Mouse (Mus musculus) ES-E14 (cell line): ENCODE data around the gene Cep57l1. TPM values are rescaled to one million over a fixed set of nuclear protein-coding genes. Genes with fewer than 3 reads are reported as not detected.

Source experiments
- DNase-seq: peaks from one replicate; pipeline ENCODE4 v3.0.0-alpha.2; 2013; ENCODE audit warnings: low read depth, low spot score
- H3K27ac ChIP-seq: 2 replicates; pipeline ENCODE4 v1.5.1; 2012; ENCODE audit warnings: low read depth, mild to moderate bottlenecking, low read length, moderate library complexity, mixed read lengths; ENCODE audit not compliant: poor library complexity, insufficient read depth, severe bottlenecking
- H3K36me3 ChIP-seq: 2 replicates; pipeline ENCODE4 v1.6.1; 2012; ENCODE audit warnings: mild to moderate bottlenecking, low read length, moderate library complexity, mixed read lengths; ENCODE audit not compliant: control insufficient read depth, poor library complexity, insufficient read depth, severe bottlenecking
- H3K4me1 ChIP-seq, 2 experiments: fragments of 150-350 bp in 1 of 2; sonication (generic) in 1 of 2; 2 replicates each; pipeline ENCODE4 v1.6.1; 2012; ENCODE audit warnings: low read length in 2 of 2, mild to moderate bottlenecking in 1 of 2, mixed read lengths in 1 of 2; ENCODE audit not compliant: control insufficient read depth in 2 of 2, insufficient read depth in 2 of 2, poor library complexity in 1 of 2
- H3K4me3 ChIP-seq, 2 experiments: fragments of 150-350 bp in 1 of 2; sonication (generic) in 1 of 2; 2 replicates each; pipeline ENCODE4 v1.5.1; 2012; ENCODE audit warnings: low read length in 2 of 2, low read depth in 1 of 2, mild to moderate bottlenecking in 1 of 2, mixed read lengths in 1 of 2; ENCODE audit not compliant: insufficient read depth in 1 of 2, poor library complexity in 1 of 2, severe bottlenecking in 1 of 2
- H3K9ac ChIP-seq: 2 replicates; pipeline ENCODE4 v1.6.1; 2012; ENCODE audit warnings: low read depth, mild to moderate bottlenecking, low read length, mixed read lengths; ENCODE audit not compliant: poor library complexity, insufficient read depth, severe bottlenecking
- H3K9me3 ChIP-seq: fragments of 150-350 bp; sonication (generic); 2 replicates; pipeline ENCODE4 v1.6.1; 2012; ENCODE audit warnings: low read depth, mild to moderate bottlenecking, low read length; ENCODE audit not compliant: control insufficient read depth, insufficient read depth
- CHD2 ChIP-seq: IDR thresholded peaks from 2 replicates; pipeline ENCODE4 v1.6.1; 2014; ENCODE audit warnings: mild to moderate bottlenecking, low read depth, low read length, inconsistent platforms
- HCFC1 ChIP-seq: IDR thresholded peaks from 2 replicates; pipeline ENCODE4 v1.6.1; 2012; ENCODE audit warnings: low read length, inconsistent platforms, borderline replicate concordance; ENCODE audit not compliant: insufficient read depth
- MAFK ChIP-seq: IDR thresholded peaks from 2 replicates; pipeline ENCODE4 v1.6.1; 2014; ENCODE audit warnings: mild to moderate bottlenecking, low read depth, low read length, inconsistent platforms; ENCODE audit not compliant: insufficient read depth
- ZC3H11A ChIP-seq: IDR thresholded peaks from 2 replicates; pipeline ENCODE4 v1.6.1; 2012; ENCODE audit warnings: low read depth, mild to moderate bottlenecking, inconsistent platforms, low read length, borderline replicate concordance
- ZNF384 ChIP-seq: IDR thresholded peaks from 2 replicates; pipeline ENCODE4 v1.6.1; 2012; ENCODE audit warnings: low read depth, low read length, inconsistent platforms
- in situ Hi-C, 2 experiments: fragments of 600-800 bp; cut with MboI; formaldehyde crosslinking; loops; one replicate each; pipeline ENCODE4 v1.15.1; 2025; ENCODE audit warnings: low sequenced_read_pairs in 2 of 2, inconsistent platforms in 1 of 2; ENCODE audit not compliant: unreplicated experiment in 2 of 2
- total RNA-seq: library from RNA; depleted of rRNA; stranded (reverse); fragments of 300-350 nt; gene quantifications from 2 replicates; pipeline ENCODE4 v1.2.3, GENCODE M21; 2012

Cep57l1 gene
- total RNA-seq, 1 experiment, result 32.0 TPM

- no peak within 1 kb of the TSS for H3K4me3 ChIP-seq
- no peak within 1 kb of the TSS for H3K9ac ChIP-seq
- no peak for TF ChIP-seq MAFK
- no peak for TF ChIP-seq CHD2
- no peak for TF ChIP-seq HCFC1
- TF ChIP-seq ZNF384, result no peak
- no peak for TF ChIP-seq ZC3H11A
- peaks cover 0 to 4% of the 10 kb centered on the region in 2 experiments; a peak in 1 of 4 replicates for H3K4me1 ChIP-seq
- H3K36me3 ChIP-seq, result peaks cover 2% of the 10 kb centered on the region; the same call in 1 of the 2 replicates
- in situ Hi-C loops, result no loop called here
- no peak for DNase-seq
- no peaks in the 10 kb centered on the region for H3K9me3 ChIP-seq
- H3K27ac ChIP-seq, result no peak within 1 kb of the TSS
Observed at GRCm38 (mm10) chr10:41716029-41716897, 93.4 kb downstream of the Cep57l1 start, which contains the start of gene Ccdc162. Ccdc162 (minus strand) TSS chr10:41716634.

DNA sequence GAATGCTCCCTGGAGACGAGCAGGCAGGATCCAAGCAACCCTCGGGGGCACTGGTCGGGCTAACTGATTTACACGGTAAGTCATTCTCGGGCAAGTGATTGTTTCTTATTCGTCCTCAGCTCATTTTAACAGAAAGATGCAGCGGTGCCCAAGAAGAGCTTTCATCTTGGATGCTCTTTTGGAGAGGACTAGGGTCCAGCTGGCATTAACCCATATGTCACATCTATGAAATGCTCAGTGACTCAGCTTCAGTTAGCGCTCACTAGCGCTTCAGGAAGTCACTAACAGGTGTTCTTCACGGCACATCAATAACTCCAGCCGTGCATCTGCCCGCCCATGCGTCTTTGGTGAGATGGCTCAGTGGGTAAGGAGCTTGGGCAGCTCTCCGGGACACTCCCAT lies 94.1 kb downstream of the Cep57l1 start:
- no peak for DNase-seq
- peaks cover 2% of the 10 kb centered on the region; the same call in 1 of the 2 replicates for H3K36me3 ChIP-seq
- H3K4me1 ChIP-seq, result peaks cover 0 to 4% of the 10 kb centered on the region in 2 experiments; a peak in 1 of 4 replicates
- H3K9ac ChIP-seq, result no peak overlapping the region
- TF ChIP-seq HCFC1 (no peak), ZNF384 (no peak), ZC3H11A (no peak), CHD2 (no peak), MAFK (no peak)
- no peak overlapping the region for H3K27ac ChIP-seq
- in situ Hi-C loops, result no loop called here
- no peaks in the 10 kb centered on the region for H3K9me3 ChIP-seq
- H3K4me3 ChIP-seq, result no peak overlapping the region

DNA sequence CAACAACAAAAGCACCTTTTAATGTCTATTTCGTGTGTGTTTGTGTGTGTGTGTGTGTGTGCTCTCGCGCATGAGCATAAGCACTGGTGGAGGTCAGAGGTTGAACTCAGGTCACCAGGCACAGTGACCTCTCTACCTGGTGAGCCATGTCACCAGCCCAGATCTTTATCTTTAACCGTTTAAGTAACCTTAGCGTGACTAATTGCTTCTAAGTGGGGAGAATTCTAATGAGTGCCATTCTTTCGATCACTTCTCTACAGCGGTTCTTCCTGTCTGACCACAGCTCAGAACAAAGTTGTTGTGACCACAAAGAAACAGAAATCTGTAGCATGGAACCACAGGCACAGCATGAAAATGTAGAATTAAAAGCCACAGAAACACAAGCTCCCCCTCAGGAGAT lies 98.2 kb downstream of the Cep57l1 start:
- H3K4me1 ChIP-seq, result peaks cover 0 to 4% of the 10 kb centered on the region in 2 experiments; a peak in 1 of 4 replicates
- in situ Hi-C loops, result no loop called here
- H3K27ac ChIP-seq, result no peak overlapping the region
- no peak overlapping the region for H3K9ac ChIP-seq
- H3K9me3 ChIP-seq, result no peaks in the 10 kb centered on the region
- no peak for DNase-seq
- no peak overlapping the region for H3K4me3 ChIP-seq
- no peaks in the 10 kb centered on the region for H3K36me3 ChIP-seq
- TF ChIP-seq CHD2 (no peak), ZNF384 (no peak), HCFC1 (no peak), MAFK (no peak), ZC3H11A (no peak)

GRCm38 (mm10) chr10:41710773-41711172 lies 98.9 kb downstream of the Cep57l1 start:
- in situ Hi-C loops, result no loop called here
- DNase-seq, result no peak
- no peak overlapping the region for H3K4me3 ChIP-seq
- H3K9ac ChIP-seq, result no peak overlapping the region
- no peak overlapping the region for H3K27ac ChIP-seq
- no peaks in the 10 kb centered on the region for H3K4me1 ChIP-seq
- TF ChIP-seq ZC3H11A (no peak), ZNF384 (no peak), MAFK (no peak), HCFC1 (no peak), CHD2 (no peak)
- no peaks in the 10 kb centered on the region for H3K36me3 ChIP-seq
- H3K9me3 ChIP-seq, result no peaks in the 10 kb centered on the region

DNA sequence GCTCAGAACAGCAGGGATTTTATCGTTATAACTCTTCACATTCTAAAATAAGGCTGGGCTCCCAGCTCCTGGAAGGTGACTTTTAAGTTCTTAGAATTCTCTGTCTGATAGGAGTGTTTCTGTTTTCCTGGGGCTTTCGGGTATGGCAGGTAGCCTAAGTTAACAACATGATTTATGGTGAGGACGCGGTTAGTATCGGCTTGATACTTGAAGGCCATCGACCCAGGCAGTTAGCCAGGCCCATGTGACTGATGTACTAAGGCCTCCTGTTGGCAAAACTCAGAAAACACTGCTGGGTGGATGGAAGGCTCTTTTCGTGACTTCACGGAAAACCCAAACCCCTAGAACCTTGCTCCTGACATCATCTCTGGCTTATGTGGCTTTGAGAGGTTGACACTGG lies 100.3 kb downstream of the Cep57l1 start:
- no peaks in the 10 kb centered on the region for H3K4me1 ChIP-seq

More for the DNA sequence above, 100.3 kb downstream of the Cep57l1 start:
- no peak for TF ChIP-seq HCFC1
- no peak for TF ChIP-seq CHD2
- TF ChIP-seq ZNF384, result no peak
- no peak for TF ChIP-seq MAFK
- TF ChIP-seq ZC3H11A, result no peak
- Histone ChIP-seq H3K4me3 (no peak overlapping the region), H3K36me3 (no peaks in the 10 kb centered on the region), H3K9me3 (no peaks in the 10 kb centered on the region), H3K27ac (no peak overlapping the region), H3K9ac (no peak overlapping the region)
- in situ Hi-C loops, result no loop called here
- DNase-seq, result no peak
